Mouse (Mus musculus) hindbrain, embryonic 12.5 days (tissue): ENCODE results near the gene Dtx1. TPM values are rescaled to one million over a fixed set of nuclear protein-coding genes. Genes with fewer than 3 reads are reported as not detected.

Experiments used
- ATAC-seq: fragments of 200-750 bp; cut with Nextera tagmentation; 2 replicates; pipeline ENCODE4 v1.8.0; 2017; ENCODE audit warnings: moderate TSS enrichment; ENCODE audit not compliant: low FRiP score
- H3K27ac ChIP-seq: fragments of 300-500 bp; sonication (generic); 2 replicates; pipeline ENCODE4 v1.5.1; 2016; ENCODE audit warnings: mild to moderate bottlenecking
- H3K27me3 ChIP-seq: fragments of 300-500 bp; sonication (generic); 2 replicates; pipeline ENCODE4 v1.6.1; 2016; ENCODE audit warnings: mild to moderate bottlenecking
- H3K36me3 ChIP-seq: fragments of 300-500 bp; sonication (generic); 2 replicates; pipeline ENCODE4 v1.6.1; 2016; ENCODE audit warnings: mild to moderate bottlenecking
- H3K4me1 ChIP-seq: fragments of 300-500 bp; sonication (generic); 2 replicates; pipeline ENCODE4 v1.6.1; 2016
- H3K4me2 ChIP-seq: fragments of 300-500 bp; sonication (generic); replicated peaks from 2 replicates; pipeline ENCODE4 v1.6.1; 2016; ENCODE audit warnings: mild to moderate bottlenecking
- H3K4me3 ChIP-seq: fragments of 300-500 bp; sonication (generic); 2 replicates; pipeline ENCODE4 v1.5.1; 2016; ENCODE audit warnings: mild to moderate bottlenecking
- H3K9ac ChIP-seq: fragments of 300-500 bp; sonication (generic); 2 replicates; pipeline ENCODE4 v1.6.1; 2016; ENCODE audit warnings: mild to moderate bottlenecking, moderate library complexity
- H3K9me3 ChIP-seq: fragments of 300-500 bp; sonication (generic); replicated peaks from 2 replicates; pipeline ENCODE4 v1.6.1; 2016; ENCODE audit warnings: mild to moderate bottlenecking
- WGBS: fragments of 180-500 bp; shearing (Covaris S2); methylation state at CpG from one replicate; pipeline ENCODE4 v1.1.7; 2016; 5-methylcytosine and 5-hydroxymethylcytosine counted together
- polyA plus RNA-seq: library from polyadenylated mRNA; unstranded; fragments of >200 nt; fragmentation: Nextera tagmentation; extraction: Ambion mirVana; gene quantifications from 2 replicates; pipeline ENCODE4 v1.2.1, GENCODE M21; 2016

Dtx1 gene
- polyA plus RNA-seq, 1 experiment from 2014 or later: 23.0 TPM

DNA sequence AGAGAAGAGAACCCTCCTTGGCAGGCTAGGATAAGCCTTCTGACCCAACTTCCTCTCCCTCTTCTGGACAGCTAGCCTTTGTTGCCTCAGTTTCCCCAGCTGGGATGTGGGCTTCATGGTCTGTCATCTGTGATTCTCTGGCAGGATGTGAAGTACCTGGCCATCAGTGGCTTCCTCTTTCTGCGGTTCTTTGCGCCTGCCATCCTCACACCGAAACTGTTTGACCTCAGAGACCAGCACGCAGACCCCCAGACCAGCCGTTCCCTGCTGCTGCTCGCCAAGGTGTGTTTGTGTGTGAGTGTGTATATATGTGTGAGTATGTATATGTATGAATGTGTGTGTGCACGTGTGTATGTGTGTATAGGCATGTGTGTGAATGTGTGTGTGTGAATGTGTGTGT is 41.6 kb downstream of the Dtx1 start:
- peaks cover 11% of the 10 kb centered on the region for H3K27me3 ChIP-seq
- WGBS: 88% methylated on average over 7 of the region's 7 CpGs
- H3K9me3 ChIP-seq: no peaks in the 10 kb centered on the region
- ATAC-seq: no peak
- no peak overlapping the region for H3K4me3 ChIP-seq
- H3K4me2 ChIP-seq: no peak overlapping the region
- no peaks in the 10 kb centered on the region for H3K36me3 ChIP-seq
- peaks cover 7% of the 10 kb centered on the region for H3K4me1 ChIP-seq
- no peak overlapping the region for H3K27ac ChIP-seq
- no peak overlapping the region for H3K9ac ChIP-seq

DNA sequence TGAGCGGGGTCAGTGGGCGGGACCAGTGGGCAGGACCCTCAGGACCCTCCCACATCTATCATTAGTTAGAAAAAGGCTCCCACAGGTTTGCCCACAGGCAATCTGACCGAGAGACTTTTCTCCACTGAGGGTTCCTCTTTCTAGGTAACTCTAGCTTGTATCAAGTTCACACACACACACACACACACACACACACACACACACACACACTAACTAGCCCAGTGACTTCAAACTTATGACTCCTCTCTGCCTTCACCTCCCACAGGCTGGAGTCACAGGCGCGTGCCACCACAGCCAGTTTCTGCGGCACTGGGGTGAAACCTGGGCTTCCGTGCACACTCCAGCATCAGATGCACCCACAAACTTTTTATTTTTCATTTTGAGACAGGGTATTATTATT is 43.0 kb downstream of the Dtx1 start:
- ATAC-seq: no peak
- 66% methylated on average over 7 of the region's 7 CpGs for WGBS

DNA sequence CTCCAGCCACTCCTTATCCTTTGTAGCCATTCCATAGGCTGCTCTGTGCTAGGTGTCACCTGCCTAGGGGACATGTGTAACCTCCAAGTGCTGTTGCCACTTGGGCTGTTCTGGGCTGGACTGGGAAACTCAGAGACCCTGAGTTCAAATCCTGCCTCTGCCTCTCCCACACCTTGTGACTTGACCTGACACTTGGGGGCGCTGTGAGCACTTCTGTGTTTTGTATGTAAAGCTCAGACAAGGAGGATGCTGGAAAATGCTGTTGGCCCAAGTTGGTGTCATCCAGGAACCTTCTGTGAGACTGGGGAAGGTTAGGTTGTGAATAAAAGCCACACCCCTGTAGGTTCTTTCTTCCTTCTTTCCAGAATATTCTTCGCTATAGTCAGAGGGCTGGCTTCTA is 46.8 kb downstream of the Dtx1 start:
- Histone ChIP-seq H3K4me1 (peaks cover 3% of the 10 kb centered on the region; the same call in 1 of the 2 replicates), H3K36me3 (no peaks in the 10 kb centered on the region), H3K4me2 (no peak overlapping the region), H3K27ac (no peak overlapping the region), H3K9ac (no peak overlapping the region), H3K9me3 (no peaks in the 10 kb centered on the region), H3K4me3 (no peak overlapping the region), H3K27me3 (peaks cover 27% of the 10 kb centered on the region)
- ATAC-seq: no peak
- WGBS: 57% methylated on average over 2 of the region's 2 CpGs

More for the DNA sequence above, 43.0 kb downstream of the Dtx1 start:
- peaks cover 15% of the 10 kb centered on the region for H3K27me3 ChIP-seq
- H3K9me3 ChIP-seq: no peaks in the 10 kb centered on the region
- no peak overlapping the region for H3K4me3 ChIP-seq
- H3K4me1 ChIP-seq: no peaks in the 10 kb centered on the region
- H3K27ac ChIP-seq: no peak overlapping the region
- no peaks in the 10 kb centered on the region for H3K36me3 ChIP-seq
- H3K9ac ChIP-seq: no peak overlapping the region
- H3K4me2 ChIP-seq: no peak overlapping the region

DNA sequence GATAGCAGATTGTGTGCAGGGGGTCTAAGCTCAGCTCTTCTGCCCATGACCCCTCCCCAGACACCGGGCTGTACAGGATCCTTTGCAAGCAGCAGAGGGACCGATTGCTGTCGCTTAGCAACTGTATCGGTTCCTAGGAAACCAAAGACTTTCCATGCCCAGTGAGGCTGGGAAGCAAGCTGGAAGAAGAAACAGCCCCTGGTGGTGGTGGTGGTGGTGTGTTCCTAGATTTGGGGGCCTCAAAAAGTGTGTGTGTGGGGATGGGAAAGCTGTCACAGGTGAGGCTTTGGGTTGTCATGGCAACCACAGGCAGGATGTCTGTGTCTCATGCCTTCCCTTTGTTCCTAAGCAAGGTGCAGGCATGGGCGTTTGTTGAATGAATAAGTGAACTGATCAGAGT is 50.9 kb downstream of the Dtx1 start:
- H3K36me3 ChIP-seq: no peaks in the 10 kb centered on the region
- H3K9ac ChIP-seq: no peak overlapping the region
- H3K27ac ChIP-seq: no peak overlapping the region
- no peak overlapping the region for H3K4me2 ChIP-seq
- 28% methylated on average over 5 of the region's 5 CpGs for WGBS
- peaks cover 3% of the 10 kb centered on the region; the same call in 1 of the 2 replicates for H3K4me1 ChIP-seq
- H3K4me3 ChIP-seq: no peak overlapping the region
- ATAC-seq: no peak
- peaks cover 16% of the 10 kb centered on the region for H3K27me3 ChIP-seq
- no peaks in the 10 kb centered on the region for H3K9me3 ChIP-seq

DNA sequence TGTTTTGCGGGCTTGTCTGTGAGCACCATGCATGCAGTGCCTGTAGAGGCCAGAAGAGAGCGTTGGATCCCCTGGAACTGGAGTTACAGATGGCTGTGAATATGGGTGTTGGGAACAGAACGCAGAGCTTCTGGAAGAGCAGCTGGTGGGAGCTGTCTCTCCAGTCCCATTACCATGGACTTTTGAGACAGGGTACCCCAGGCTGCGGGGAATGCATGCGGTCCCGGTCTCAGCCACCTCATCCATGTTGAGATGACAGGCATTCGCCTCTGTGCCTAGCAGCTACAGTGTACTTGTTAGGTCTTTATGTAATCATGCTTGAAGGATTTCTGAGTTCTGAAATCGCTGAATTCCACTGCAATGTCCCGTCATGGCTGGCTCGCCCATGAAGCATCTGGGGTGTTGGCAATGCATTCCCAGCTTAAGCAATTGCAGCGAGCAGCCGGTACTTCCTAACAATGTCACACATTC is 55.4 kb downstream of the Dtx1 start:
- H3K4me3 ChIP-seq: no peak overlapping the region
- no peak overlapping the region for H3K9ac ChIP-seq
- H3K27ac ChIP-seq: no peak overlapping the region
- H3K4me2 ChIP-seq: no peak overlapping the region
- ATAC-seq: no peak
- WGBS: 88% methylated on average over 12 of the region's 12 CpGs
- no peaks in the 10 kb centered on the region for H3K9me3 ChIP-seq
- H3K27me3 ChIP-seq: peaks cover 7% of the 10 kb centered on the region
- no peaks in the 10 kb centered on the region for H3K36me3 ChIP-seq
- H3K4me1 ChIP-seq: peaks cover 5% of the 10 kb centered on the region; the same call in 1 of the 2 replicates

DNA sequence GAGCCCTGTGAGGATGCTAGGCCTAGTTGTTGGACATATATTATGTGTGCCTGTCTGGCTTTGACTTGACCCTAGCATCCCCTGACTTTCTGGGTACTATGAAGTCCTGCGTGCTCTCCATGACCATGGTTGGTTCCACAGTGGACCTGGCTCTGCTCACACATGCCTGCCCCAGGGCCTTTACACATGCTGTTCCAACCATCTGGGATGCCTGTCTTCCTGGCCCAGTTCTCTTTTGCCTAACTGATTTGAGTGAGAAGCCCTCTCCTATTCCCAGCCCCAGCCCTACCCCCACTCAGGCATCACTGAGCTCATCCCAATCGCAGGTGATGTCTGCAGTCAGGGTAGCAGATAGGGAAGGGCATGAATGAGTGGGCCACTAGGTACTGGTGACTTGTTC is 57.9 kb downstream of the Dtx1 start:
- WGBS: 95% methylated on average over 2 of the region's 2 CpGs

DNA sequence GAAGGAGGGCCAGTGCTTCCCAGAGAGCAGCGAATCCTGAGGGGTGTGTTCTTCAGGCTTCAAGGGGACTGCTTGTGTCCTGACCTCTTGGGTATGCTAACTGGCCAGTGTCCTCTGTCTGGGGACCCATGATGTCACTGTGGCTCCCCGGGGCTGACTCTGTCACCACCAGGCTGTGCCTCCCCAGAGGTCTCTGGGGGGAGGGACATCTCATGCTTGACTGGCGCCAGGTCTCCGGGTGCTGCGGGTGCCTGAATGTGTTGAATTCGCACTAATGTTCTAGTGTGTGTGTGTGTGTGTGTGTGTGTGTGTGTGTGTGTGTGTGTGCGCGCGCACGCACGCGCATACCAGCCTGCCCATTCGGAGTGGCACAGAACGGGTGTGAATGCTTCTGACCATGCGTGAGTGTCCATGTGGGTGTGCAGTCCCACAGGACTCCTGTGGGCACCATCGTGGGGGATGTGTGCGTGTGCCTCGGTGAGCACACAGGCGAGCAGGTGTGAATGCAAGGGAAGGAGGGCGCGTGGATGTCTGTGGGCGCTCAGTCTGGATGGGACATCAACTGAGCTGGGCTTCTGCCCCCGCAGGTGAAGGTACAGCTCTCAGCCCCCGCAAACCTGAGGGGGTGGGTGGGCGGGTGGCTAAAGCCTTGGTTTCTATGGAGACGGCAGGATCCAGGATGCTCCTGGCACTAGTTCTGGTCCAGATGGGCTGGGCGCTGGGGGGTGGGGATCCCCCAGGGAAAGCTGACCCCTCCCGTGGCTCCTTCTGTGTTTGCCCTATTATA is 58.6 kb downstream of the Dtx1 start:
- peaks cover 38% of the 10 kb centered on the region for H3K27me3 ChIP-seq
- WGBS: 82% methylated on average over 28 of the region's 28 CpGs
- no peaks in the 10 kb centered on the region for H3K36me3 ChIP-seq

More for the DNA sequence above, 57.9 kb downstream of the Dtx1 start:
- Histone ChIP-seq H3K9me3 (no peaks in the 10 kb centered on the region), H3K9ac (no peak overlapping the region), H3K27ac (no peak overlapping the region), H3K36me3 (no peaks in the 10 kb centered on the region), H3K4me3 (no peak overlapping the region), H3K4me2 (no peak overlapping the region), H3K4me1 (peaks cover 8% of the 10 kb centered on the region), H3K27me3 (peaks cover 31% of the 10 kb centered on the region)
- ATAC-seq: no peak

DNA sequence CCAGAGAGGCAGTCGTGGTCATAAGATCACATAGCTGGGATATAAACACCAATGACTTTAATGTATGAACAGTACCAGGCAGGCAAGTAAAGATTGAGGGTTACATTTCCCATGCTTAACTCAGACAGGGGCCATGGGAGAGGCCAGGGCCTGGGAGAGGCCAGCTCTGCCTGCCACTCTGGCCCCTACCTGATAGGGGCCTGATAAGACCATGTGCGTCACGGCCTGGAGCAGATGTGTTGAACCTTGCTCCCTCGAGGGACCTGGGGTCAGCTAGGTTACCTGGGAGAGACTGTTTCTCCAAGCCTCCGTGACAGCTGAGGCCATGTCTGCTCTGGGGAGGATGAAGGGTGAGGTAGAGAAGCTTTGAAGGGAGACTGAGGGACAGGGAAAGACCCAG is 60.5 kb downstream of the Dtx1 start:
- WGBS: 87% methylated on average over 5 of the region's 5 CpGs
- Histone ChIP-seq H3K36me3 (no peaks in the 10 kb centered on the region), H3K4me2 (no peak overlapping the region), H3K9ac (no peak overlapping the region), H3K4me3 (no peak overlapping the region), H3K9me3 (no peaks in the 10 kb centered on the region), H3K27ac (no peak overlapping the region), H3K4me1 (peaks cover 13% of the 10 kb centered on the region), H3K27me3 (peaks cover 57% of the 10 kb centered on the region)
- no peak for ATAC-seq

More for the DNA sequence above, 58.6 kb downstream of the Dtx1 start:
- no peaks in the 10 kb centered on the region for H3K9me3 ChIP-seq
- no peak overlapping the region for H3K4me3 ChIP-seq
- no peak overlapping the region for H3K27ac ChIP-seq
- H3K9ac ChIP-seq: no peak overlapping the region
- peaks cover 13% of the 10 kb centered on the region for H3K4me1 ChIP-seq
- no peak overlapping the region for H3K4me2 ChIP-seq
- ATAC-seq: no peak

DNA sequence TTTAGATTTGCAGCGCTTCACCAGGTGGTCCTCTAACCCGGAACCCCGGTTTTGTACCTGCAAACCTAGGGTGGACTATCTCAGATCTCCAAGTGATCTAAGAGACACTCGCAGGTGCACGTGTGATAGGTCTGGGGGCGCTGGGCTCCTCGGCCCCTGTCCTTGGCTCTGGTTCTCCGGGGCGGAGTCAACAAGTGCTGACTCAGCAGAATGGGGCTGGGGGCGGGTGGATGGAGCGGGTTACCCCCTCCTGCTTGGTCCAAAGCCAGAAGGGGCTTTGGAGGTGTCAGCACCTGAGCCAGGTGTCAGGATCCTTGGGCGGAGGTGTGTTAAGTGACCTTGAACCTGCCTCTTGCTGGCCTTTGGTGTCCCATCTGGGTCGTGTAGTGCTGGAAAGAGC is 61.8 kb downstream of the Dtx1 start:
- H3K4me3 ChIP-seq: no peak overlapping the region
- no peak for ATAC-seq
- WGBS: 24% methylated on average over 13 of the region's 13 CpGs

DNA sequence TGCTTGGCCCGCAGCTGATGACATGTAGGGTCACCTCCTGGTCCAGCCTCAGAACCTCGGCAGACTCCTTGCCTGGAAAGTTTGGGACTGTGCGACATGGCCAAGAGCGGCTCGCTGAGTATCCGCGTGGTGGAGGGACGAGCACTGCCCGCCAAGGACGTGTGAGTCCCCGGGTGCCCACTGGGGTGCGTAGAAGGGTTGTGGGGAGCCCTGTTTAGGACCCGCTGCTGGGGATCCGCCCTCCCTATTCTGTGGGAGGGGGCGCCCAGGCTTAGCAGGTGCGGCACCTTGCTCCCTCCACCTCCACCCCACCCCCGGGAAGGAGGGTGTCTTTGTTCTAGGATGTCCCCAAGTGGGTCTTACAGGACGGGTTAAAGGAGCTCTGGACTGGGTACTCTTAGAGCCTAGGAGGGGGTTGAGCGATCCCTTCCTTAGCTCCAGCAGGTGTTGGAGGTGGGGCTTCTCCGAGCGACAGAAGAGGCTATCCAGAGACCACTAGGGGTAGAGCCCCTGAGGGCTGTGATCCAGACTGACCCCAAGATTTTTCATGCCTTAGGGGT is 62.3 kb downstream of the Dtx1 start:
- Histone ChIP-seq H3K9ac (no peak overlapping the region), H3K4me1 (peaks cover 13% of the 10 kb centered on the region), H3K4me2 (peak overlapping the region; percentile 43), H3K4me3 (peak overlapping the region; percentile 16), H3K27ac (no peak overlapping the region), H3K27me3 (peaks cover 61% of the 10 kb centered on the region), H3K36me3 (no peaks in the 10 kb centered on the region), H3K9me3 (no peaks in the 10 kb centered on the region)
- WGBS: 6% methylated on average over 21 of the region's 21 CpGs
- no peak for ATAC-seq

More for the DNA sequence above, 61.8 kb downstream of the Dtx1 start:
- Histone ChIP-seq H3K9me3 (no peaks in the 10 kb centered on the region), H3K4me2 (no peak overlapping the region), H3K9ac (no peak overlapping the region), H3K4me1 (peaks cover 13% of the 10 kb centered on the region), H3K27me3 (peaks cover 61% of the 10 kb centered on the region), H3K27ac (no peak overlapping the region), H3K36me3 (no peaks in the 10 kb centered on the region)

DNA sequence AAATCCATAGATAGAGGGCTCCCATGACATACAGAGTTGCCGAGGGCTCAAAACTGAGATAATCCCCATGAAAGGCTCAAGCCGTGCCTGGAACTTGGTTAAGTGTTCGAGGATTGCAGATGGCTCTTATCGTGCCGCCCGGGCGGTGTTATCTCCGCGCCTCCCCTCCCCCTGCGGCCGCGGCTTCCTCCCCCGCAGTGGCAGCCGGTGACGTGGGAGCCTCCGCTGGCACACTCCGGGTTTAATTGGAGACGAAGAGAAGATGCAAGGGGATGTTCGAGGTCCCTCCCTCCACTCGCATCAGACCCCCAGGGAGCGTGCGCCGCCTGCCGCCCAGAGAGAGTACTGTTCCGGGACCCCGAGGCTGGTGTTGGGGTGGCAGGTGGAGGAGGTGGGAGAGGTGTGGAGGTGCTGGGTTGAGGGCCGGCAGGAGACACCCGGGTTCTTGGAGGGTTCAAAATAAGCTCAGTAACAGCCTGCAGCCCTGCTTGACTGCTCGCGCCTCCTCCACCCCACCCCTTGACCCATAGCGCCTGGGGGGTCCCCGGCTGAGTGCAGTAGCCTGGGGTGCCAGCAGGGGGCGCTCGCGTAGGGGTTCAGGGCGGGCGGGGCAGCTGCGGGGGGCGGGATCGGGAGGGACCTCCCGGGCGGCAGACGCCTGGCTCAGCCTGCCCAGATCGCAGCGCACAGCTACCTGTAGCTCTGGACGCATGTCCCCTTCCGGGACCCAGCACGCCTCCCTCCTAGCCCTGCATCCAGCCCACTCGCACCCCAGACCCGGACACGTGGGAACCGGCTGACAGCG is 63.0 kb downstream of the Dtx1 start, which contains the start of gene Rasal1:
Gene Rasal1 (plus strand): TSS at position 244 of the 805 bp plus-strand sequence.
- Histone ChIP-seq H3K9ac (no peak within 1 kb of the TSS), H3K4me3 (peak within 1 kb of the TSS; percentile 16), H3K27ac (no peak within 1 kb of the TSS), H3K27me3 (peaks cover 64% of the 10 kb centered on the region), H3K9me3 (no peaks in the 10 kb centered on the region), H3K4me2 (peak within 1 kb of the TSS; percentile 43), H3K4me1 (peaks cover 13% of the 10 kb centered on the region), H3K36me3 (no peaks in the 10 kb centered on the region)
- ATAC-seq: no peak
- 2% methylated on average over 53 of the region's 53 CpGs for WGBS

DNA sequence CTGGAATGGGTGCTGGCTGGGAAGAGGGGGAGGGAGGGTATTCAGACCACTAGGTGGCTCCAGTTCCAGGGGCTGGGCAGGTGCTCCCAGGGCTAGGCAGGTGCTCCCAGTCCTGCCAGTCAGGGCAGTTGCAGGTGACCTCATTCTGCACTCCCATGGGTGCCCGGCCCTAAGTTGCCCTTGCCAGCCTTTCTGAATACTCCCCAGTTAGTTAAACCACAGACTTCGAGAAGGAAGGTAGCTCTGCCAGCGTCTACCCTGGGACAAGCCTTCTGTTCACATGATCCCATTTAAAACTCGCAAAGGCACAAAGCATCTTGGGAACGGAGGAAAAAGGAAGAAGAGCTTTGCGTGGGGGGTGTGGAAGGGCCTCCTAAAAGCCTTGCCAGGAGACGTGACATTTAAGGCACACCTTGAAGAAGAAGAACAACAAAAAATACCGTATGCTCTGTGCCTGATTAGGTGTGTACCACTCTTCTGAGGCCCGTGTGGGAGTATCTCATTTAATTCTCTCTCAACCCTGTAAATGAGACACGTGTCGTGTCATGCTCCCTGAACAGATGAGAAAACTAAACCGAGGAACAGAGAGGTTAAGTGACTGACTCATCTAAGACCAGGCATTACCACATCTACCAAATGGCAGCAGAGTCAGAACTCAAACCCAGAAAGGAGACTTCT is 63.8 kb downstream of the Dtx1 start:
- peaks cover 63% of the 10 kb centered on the region for H3K27me3 ChIP-seq
- WGBS: 52% methylated on average over 12 of the region's 12 CpGs
- no peak overlapping the region for H3K4me2 ChIP-seq

More for the DNA sequence above, 63.8 kb downstream of the Dtx1 start:
- Histone ChIP-seq H3K27ac (no peak overlapping the region), H3K4me3 (no peak overlapping the region), H3K4me1 (peaks cover 10% of the 10 kb centered on the region), H3K9ac (no peak overlapping the region), H3K36me3 (no peaks in the 10 kb centered on the region), H3K9me3 (no peaks in the 10 kb centered on the region)
- ATAC-seq: no peak
